Mouse (Mus musculus) layer of hippocampus, postnatal 10 days (tissue): ENCODE data around the gene Bysl. TPM values are rescaled to one million over a fixed set of nuclear protein-coding genes. Genes with fewer than 3 reads are reported as not detected.
"Not testable (repeated sequence)": the region's sequence is repeated elsewhere in the genome, so short reads cannot be mapped to it uniquely, and the experiment has no call there.

Experiments
- DNase-seq, 2 experiments: peaks; one replicate each; pipeline ENCODE4 v3.0.0; 2021; ENCODE audit warnings: low spot score in 2 of 2
- total RNA-seq, 2 experiments: library from RNA; stranded (reverse); gene quantifications; 2 replicates each; pipeline ENCODE4 v1.2.3; 2021

Gene Bysl
- total RNA-seq, 2 experiments from 2014 or later: 24.5 to 24.9 TPM

DNA sequence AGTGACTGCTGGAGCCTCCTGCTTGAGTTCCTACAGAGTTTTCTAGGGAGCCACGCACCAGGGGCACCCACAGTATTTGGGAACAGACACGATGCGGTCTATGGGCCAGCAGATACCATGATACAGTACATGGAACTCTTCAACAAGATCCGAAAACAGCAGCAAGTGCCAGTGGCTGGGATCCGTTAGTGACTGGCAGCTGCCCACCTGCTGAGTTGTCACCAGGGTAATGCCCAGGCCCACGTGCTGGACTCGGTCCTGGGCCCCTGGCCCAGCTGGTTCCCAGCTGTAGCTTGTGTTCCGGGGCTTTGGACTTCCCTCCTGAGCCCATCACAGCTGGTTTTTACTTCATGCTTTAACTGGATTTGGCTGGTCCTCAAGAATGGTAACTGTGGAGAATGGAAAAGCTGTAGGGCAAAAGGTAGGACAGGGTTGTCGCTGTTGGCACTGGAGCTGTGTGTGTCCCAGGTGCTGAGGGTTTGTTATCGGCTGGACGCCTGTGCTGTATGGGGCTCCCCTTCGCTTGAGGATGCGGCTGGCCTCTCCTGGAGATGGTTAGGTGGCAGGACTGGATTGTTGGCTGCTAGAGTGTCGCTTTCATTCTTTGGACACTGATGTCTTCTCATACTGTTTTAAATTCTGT is 11.7 kb upstream of the Bysl start:
- DNase-seq: no peak

DNA sequence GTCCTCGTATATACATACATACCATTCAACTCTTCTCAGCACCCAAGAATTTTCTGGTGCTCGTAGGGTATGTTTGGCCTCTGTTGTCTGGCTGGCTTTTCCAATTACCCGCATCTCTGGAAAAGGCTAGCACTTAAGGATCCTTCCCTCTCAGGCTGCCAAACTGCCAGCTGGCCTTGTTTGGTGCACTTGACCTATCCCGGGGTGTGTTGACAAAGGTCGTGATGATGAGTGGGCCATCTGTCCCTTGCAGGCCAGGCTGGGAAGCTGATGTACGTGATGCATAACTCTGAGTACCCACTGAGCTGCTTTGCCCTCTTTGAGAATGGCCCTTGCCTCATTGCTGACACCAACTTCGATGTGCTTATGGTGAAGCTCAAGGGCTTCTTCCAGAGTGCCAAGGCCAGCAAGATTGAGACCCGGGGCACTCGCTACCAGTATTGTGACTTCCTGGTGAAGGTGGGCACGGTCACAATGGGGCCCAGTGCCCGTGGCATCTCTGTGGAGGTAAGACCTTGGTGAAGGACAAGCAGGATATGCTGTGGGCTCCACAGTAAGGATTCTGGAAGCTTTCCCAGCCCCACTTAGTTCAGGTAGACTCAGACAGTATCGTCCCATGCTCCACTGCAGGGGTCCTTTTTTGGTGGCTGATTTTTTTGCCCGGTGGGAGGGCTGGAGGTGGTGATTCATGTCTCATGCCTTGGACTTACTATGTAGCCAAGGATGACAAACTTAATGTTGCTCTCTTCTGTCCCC is 7.4 kb upstream of the Bysl start:
- no peak for DNase-seq

DNA sequence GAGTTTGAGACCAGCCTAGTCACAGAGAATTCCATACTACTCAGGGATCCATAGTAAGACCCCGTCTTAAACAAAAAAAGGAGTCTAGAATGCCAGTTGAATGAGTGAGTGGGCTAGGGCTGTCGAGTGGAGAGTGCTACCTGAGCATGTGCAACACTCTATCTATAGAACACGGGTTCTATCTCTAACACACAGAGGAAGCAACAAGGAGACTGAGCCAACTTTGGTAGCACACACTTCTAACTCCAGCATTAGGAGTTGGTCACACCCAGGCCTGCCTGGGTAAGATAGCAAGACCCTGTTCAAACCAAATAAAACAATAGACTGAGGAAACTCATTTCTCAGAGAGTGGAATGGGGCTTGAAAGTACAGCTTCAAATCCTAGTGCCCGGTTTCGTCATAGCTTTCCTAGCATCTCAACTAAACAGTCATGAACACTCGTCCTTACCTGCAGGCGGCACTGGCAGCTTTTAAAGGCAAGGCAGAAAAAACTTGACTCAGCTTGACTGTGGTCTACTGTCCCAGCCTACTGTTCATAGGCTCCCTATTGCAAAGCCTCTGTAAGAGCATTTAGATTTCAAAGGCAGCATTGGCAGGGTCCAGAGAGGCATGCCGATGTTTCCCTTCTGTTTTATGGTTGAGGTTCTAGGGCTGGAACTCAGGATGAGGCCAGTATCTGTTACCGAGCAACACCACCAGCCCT is 6.5 kb upstream of the Bysl start:
- no peak for DNase-seq

DNA sequence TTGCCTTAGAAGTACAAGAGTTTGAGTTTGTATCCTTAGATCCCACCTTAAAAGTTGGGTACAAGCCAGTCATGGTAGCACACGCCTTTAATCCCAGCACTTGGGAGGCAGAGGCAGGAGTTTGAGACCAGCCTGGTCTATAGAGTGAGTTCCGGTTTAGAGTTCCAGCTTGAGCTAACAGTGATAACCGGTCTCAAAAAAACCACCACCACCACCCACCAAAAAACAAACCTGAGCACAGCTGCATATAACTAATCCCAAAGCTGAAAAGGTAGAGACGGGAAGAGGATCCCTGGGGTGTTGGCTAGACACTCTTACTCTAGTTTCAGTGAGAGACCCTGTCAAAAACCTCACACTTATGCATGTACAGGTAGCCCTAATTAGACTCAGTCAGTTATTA is 5.4 kb upstream of the Bysl start:
- no peak for DNase-seq

DNA sequence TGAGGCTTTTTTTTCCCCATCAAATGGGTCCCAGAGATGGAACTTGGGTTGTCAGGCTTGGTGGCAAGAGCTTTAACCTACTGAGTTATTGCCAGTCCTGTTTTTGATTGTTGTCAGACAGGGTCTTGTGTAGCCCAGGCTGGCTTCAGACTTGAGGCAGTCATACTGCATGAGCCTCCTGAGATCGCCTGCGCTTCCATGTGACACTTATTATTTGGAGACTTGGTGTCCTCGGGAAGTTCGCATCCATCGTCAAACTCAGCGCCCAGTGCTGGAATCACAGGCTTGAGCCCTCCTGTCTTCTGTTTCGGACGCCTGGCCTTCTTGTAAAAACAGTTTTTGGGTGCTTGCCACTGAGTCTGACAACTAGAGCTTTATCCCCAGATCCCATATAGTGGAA is 4.8 kb upstream of the Bysl start:
- no peak for DNase-seq

DNA sequence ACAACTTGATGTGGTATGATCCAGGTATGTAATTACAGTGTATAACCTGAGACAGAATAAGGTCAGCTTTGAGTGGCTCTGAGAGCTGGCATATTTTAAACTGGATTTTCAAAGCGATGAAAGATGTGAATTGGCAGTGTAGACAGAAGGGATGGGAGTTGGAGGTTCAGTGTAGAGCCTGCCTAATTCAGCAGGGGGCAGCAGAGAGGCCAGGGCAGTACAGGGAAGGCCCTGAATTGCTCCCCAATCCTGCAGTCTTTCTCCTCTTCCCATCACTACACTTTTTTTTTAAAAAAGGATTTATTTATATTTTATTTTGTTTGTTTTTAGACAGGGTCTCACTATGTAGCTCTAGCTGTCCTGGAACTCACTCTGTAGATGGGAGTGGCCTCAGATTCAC is 2.7 kb upstream of the Bysl start:
- DNase-seq: no peak

DNA sequence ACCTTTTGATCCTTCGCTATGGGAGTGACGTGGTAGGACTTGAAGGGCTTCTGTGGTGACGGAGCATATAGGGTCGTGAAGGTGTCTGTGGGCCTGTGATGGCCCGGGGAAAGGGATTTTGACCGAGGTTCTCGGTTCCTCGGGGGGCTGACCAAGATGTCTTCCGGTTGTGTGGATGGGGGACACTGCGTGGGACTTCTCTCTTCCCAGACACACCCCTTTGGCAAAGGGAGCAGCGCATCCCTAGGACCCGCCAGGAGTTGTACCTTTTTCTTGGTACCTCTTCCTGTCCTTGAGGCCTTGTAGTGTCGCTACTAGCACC is 330 bp upstream of the Bysl start:
- DNase-seq: no peak

DNA sequence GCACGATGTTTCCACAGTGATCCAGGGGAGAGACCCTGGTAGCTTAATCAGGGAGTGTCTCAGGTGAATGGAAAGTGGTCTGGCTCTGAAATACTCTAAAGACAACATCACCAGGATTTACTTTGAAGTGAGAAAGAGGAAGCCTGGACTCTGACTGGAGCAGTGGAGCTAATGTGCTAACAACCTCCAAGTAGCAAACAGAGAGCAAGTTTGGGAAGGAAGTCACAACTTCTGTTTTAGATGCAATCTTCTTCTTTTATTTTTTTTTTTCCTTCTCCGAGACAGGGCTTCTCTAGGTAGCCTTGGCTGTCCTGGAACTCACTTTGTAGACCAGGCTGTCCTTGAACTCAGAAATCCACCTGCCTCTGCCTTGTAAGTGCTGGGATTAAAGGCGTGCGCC is 2.1 kb downstream of the Bysl start:
- DNase-seq: no peak

DNA sequence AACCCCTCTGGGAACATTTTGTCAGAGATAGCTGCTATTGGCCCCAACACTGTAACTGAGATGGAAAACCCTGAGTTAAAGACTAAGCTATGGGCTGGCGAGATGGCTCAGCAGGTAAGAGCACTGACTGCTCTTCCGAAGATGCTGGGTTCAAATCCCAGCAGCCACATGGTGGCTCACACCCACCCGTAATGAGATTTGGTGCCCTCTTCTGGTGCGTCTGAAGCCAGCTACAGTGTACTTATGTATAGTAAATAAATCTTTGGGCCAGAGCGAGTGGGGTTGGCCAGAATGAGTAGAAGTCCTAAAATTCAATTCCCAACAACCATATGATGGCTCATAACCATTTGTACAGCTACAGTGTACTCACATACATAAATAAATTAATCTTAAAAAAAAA is 5.1 kb downstream of the Bysl start:
- DNase-seq: no peak

DNA sequence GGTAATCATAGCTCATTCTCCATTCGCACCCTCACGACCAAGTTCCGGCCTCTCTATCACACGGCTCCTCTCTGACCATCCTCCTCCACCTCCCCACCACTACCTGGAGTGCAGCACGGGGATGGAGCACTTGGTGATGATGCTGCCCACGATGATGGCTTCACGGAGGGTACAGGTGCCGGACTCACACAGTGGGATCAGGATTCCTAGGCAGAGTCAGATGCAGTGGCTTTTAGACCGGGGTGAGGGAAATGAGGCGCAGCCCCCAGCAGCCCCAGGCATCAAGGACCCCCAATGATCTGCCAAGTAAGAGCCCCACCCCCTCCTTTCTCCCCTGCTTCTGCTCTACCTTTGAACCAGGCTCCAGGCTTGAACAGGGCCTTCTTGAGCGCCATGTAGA is 9.0 kb downstream of the Bysl start:
- no peak for DNase-seq

DNA sequence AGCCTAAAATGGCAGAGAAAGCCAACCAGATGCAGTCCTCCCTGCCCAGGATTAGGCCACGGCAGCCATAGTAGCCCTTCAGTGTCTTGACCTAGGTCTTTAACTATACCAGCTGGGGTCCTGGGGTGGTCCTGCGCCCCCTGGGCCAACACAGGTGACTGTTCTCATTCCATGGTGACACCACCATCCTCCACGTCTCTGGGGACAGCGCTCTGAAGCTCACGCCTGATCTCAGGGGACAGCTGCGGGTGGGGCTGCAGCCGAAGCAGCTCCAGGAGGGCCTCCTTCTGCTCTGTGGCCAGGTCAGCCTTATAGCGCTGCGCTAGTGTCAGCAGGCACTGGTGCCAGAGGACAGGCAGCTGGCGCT is 9.9 kb downstream of the Bysl start:
- no peak for DNase-seq

DNA sequence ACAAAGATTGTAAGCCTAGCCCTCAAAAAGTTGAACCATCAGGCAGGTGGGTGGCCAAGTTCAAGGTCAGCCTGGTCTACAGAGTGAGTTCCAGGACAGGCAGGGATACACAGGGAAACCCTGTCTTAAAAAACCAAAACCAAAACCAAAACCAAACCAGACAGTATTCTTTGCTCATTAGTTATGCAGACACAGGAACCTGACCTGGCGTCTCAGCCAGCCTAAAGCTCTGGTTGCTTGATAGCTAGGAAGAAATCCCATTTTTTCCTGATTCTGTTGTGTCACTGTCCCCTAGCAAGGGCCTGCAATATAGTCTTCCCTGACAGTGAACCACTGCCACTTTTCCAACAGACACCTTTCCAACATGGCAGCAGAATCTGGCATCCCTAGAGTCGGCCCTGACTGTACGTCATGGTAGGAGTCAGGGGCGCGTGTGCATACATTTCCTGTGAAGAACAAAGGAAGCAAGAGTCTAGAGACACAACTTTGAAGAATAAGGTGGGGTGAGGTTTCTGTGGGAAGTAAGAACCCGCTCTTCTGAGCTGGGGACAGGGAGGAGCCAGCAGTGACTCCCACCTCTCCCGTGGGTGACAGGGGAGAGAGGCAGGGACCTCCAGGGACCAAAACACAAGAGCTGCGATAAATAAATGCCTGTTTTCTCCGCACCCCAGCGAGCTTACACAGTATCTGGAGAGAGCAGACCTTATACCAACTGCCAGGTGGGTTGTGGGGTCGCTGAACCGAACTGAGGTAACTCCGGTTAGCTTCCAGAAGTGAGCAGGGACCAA is 10.5 kb downstream of the Bysl start:
- no peak for DNase-seq

DNA sequence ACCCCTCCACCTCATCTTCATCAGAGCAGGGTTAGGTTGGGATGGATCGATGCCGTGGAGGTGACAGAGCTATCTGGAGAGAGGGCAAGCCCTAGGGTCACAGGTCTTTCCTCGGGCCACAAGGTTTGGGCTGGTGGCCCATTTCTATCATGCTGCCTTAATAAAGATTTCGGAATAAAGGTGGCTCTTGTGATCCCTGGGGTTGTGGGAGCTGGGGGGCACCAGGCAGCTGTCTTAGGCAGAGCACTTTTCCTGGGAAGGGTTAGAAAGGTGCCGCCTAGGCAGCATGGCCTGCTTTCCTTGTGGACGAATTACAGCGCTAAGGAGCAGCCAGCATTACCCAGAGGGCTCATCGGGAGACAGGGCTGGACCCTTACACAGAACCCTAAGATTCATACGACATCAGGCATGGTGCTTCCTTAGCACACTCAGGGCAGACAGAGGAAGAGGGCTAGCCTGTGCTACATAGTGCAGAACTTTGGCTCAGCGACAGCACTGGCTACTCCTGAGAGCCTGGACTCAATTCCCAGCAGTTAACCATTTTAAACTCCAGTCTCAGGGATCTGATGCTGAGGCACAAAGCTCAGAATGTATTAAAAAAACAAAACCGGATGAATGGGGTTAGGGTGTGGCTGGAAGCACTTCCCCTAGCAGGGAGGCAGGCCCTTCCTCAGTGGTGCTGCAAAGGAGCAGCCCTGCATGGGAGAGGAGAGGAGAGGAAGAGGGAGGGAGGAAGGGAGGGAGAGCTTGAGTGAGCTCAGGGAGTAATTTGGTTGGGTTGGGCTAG is 11.6 kb downstream of the Bysl start:
- DNase-seq: no peak

DNA sequence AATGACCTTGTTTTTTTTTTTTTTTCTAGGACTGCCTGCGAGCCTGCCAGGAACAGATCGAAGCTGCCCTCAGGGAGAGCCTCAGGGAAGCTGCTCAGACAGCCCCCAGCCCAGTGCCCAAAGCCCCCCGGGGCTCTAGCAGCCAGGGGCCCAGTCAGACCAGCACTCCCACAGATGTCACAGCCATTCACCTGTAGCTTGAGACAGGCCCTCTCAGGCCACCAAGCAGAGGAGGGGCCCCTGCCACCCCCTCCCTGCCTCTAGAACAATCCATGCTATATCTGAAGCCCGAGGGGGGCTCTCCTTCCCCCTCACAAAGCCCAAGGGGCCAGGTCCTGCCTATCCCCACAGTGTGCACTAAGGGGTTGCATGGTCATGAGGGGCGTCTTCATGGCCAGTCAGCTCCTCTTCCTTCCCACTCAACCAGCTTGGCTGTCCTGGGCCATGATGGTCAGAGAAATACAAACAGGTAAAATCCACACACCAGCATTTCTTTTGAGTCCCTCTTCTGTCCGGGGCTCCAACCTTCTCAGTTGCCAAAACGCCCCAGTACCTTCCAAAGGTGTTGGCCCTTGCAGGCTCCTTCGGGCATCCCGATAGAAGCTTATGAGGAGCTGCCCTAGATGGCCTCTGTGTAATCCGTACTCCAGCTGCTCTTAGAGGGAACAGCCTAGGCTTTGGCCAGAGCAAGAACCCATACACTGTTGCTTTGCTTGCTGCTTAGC is 12.6 kb downstream of the Bysl start:
- DNase-seq: not testable (repeated sequence)

DNA sequence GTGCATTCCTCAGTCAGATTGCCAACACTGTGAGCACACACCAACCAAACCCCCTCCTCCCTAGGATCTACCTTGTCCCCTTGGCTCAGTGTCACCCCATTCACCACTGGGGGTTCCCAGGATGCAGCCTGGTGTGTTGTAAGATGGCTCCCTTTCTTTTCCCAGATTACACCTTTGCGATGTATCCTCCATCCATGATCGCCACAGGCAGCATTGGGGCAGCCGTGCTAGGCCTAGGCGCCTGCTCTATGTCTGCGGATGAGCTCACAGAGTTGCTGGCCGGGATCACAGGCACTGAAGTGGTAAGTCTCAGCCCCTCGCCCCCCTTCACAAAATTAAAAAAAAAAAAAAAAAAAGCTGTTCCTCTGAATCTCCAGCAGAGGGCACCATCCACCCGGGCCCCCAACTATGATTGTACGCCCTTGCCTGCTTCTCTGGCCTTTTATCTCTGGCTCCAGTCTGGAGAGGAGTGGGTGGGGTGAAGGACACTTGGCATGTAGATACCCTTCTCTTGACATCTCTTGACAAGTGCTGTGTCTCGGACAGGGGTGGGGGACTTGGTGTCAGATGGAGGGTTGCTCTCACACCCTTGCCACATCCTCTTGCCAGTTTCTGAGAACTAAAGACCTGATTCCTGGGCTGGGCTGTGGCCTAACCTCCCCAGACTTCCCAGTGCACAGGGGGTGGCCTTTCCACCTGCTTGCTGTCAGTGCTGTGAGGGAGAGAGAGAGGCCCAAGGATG is 13.3 kb downstream of the Bysl start:
- peak; percentile 50 to 62 for DNase-seq

DNA sequence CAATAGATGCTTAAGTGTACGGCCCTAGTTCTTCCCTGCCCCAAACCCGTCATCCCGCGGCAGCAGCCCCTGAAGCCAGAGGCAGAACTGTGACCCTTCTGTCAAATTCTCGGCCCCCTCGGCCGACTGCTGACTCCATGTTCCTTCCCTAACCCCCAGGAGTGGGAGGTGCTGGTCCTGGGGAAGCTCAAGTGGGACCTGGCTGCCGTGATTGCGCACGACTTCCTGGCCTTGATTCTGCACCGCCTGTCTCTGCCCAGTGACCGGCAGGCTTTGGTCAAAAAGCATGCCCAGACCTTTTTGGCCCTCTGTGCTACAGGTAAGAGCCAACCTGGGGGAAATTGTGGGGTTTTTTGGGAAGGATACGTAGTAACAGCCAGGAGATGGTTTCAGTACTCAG is 14.0 kb downstream of the Bysl start:
- no peak for DNase-seq

DNA sequence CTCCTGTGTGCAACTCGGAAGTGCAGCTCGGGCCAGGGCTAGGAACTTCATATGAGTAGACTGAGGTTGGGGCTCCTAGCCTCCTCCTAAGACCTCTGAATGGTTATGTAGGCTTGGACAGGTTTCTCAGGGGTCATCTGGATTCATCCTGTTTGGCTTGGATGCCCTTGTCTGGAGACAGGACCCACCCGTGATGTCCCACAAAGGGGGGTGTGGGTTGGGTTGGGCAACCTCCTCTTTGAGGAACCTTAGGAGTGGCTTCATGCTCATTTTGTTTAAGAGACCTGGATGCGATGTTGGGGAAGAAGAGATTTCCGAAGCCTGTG is 14.5 kb downstream of the Bysl start:
- DNase-seq: no peak

DNA sequence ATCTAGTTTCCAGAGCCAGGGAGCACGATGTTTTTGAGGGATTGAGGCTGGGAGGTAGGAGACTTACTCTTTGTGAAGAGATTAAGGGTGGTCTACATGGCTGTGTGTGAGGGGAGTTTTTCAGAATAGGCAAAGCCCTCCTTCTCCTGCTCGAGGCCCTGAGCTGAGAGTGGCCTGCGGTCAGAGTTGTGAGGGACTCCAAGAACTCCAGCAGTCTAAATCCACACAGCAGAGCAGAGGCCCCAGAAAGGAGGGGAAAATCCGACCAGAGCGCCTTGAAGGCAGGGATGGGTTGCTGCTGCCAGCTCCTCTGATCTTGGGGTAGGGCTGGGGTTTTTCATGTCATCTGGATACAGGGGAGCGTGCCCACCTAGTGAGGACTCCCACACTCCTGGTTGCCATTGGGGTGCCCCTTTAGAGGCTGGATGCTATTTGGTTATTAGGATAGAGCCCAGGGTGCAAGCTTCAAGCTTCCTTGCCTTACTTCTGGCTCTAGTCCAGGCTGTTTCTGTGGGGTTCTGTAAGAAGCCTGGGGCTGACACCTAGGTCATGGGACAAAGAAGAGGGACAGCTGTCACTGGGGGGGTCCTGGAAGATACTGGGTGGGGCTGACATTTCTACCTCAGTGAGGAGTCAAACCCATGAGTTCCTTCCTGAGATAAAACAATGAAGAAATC is 15.0 kb downstream of the Bysl start:
- DNase-seq: no peak
